Mouse (Mus musculus): ENCODE data around the gene Hspa1b.
"Not testable (repeated sequence)": the region's sequence is repeated elsewhere in the genome, so short reads cannot be mapped to it uniquely, and the experiment has no call there.

The Hspa1b gene

GRCm38 (mm10) chr17:34982328-34982727, 23.3 kb upstream of the Hspa1b start:
- in situ Hi-C loops (cut with MboI, MseI): no loop called here

DNA sequence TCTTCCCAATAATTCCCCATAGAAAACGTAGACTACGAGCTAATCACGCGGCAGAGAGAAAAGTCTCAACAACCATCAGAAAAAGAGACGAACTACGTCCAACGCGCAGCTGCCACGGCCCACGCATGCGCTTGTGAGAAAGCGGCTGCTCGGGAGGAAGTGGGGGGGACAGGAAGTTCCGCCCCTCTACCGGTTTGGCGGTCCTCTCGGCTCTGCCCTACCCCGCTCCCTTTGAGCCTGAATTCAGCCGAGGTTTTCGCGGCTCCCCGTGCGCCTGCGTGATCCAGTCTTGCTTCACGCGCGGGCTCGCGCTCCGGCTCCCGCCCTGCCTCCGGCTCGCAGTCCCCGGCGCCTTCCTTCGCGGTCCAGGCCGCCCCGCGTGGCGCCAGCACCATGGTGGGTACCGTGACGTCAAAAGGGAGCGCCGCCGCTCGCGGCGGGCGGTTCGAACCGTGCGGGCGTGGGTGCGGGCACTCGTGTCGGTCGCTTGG, 22.7 kb upstream of the Hspa1b start, which contains the start of gene Lsm2:
Gene Lsm2 (plus strand): TSS at position 173 of the 491 bp plus-strand sequence.
- in situ Hi-C loops (cut with MboI, MseI): no loop called here

DNA sequence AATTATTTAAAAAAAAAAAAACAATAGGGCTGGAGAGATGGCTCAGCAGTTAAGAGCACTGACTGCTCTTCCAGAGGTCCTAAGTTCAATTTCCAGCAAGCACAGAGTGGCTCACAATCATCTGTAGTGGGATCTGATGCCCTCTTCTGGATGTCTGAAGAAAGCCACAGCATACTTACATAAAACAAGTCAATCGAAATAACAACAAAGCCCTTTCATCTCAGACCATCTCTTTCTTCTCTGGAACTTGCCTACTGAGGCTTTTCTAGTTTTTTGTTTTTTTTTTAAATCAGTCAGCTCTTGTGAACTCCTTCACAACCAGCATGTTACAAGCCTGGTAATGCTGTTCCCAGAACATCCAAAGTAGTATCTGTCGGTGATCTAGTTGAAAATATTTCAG, 21.6 kb upstream of the Hspa1b start:
- in situ Hi-C loops (cut with MboI, MseI): no loop called here

GRCm38 (mm10) chr17:34979631-34980030, 20.6 kb upstream of the Hspa1b start:
- in situ Hi-C loops (cut with MboI, MseI): no loop called here

DNA sequence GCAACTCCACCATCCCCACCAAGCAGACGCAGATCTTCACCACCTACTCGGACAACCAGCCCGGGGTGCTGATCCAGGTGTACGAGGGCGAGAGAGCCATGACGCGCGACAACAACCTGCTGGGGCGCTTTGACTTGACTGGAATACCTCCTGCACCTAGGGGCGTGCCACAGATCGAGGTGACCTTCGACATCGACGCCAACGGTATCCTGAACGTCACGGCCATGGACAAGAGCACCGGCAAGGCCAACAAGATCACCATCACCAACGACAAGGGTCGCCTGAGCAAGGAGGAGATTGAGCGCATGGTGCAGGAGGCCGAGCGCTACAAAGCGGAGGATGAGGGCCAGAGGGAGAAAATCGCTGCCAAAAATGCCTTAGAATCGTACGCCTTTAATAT, 19.2 kb upstream of the Hspa1b start:
- in situ Hi-C loops (cut with MboI, MseI): no loop called here

GRCm38 (mm10) chr17:34977000-34977399, 18.0 kb upstream of the Hspa1b start:
- in situ Hi-C loops (cut with MboI, MseI): no loop called here

DNA sequence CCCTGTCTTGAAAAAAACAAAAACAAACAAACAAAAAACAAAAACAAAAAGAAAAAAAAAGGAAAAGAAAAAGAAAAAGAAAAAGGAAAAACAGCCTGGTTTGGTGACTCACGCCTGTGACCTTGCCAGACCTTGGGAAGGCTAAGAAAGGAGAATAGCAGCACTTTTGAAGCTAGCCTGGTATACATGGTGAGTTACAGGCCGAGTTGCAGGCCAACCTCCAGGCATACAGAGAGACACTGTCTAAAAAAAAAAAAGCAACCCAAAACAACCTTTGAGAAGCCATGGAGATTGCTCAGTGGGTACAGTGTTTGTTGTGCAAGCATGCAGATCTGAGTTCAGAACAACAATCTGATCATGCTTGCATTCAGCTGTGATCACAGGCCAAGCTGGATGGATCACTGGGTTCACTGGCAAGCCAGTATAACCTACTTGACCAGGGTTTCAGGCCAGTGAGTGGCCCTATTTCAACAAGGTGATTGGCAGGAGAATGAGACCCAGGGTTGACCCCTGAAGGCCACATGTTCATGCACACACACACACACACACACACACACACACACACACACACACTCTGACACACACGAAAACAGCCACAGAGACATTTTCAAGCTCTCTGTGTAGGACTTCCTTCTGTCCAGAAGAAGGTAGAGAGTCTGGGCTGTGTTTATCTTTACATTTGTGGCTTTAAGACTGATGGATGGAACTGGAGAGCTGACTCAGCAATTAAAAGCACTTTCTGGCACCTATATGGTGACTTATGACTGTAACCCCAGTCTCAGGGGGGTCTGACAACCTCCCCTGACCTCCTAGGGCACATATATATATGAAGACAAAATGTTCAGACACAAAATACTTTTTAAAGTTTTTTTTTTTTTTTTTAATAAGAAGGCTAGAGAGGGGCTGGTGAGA, 16.8 kb upstream of the Hspa1b start:
- in situ Hi-C loops (cut with MboI, MseI): no loop called here

DNA sequence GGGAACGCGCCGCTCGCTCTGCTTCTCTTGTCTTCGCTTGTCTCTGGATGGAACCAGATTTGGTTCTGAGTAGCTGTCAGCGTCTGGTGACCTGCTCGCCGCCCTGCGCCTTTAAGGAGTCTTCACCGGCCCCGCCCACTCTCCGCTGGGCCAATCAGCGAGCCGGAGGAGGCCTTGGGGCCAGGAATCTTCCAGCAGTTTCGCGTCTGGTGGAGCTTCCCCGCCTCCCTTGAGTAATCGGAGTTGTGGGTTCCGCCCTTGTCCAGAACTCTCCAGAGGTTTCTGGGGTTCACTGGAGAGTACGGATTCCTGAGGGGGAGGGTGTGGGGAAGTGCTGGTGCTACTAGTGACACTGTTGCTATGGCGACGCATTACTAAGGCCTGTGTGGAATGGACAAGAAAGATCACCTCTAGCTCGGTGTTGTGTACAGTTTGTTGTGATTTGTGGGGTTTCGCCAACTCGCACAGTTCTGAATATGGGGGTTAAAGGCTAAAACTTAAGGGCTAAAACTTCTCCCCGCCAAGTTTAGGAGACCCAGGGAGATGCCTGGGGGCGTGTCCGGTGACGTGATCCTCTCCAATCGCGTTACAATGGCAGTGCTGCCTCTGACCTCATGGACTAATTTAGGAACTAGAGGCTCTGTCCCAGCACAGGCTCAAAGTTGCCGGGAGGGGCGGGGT, 13.2 kb upstream of the Hspa1b start, which contains the start of the genes Hspa1a and Hspa1l:
Gene Hspa1a (minus strand): TSS at position 88 of the 681 bp plus-strand sequence.
Gene Hspa1l (plus strand): TSS at position 635 of the 681 bp plus-strand sequence.
- in situ Hi-C loops (cut with MboI, MseI): not testable (repeated sequence)

GRCm38 (mm10) chr17:34971694-34972068, 12.6 kb upstream of the Hspa1b start:
- in situ Hi-C loops (cut with MboI, MseI): not testable (repeated sequence)

DNA sequence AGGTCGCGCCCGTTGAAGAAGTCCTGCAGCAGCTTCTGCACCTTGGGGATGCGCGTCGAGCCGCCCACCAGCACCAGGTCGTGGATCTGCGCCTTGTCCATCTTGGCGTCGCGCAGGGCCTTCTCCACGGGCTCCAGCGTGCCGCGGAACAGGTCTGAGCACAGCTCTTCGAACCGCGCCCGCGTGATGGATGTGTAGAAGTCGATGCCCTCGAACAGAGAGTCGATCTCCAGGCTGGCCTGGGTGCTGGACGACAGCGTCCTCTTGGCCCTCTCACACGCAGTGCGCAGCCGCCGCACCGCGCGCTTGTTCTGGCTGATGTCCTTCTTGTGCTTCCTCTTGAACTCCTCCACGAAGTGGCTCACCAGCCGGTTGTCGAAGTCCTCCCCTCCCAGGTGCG, 11.8 kb upstream of the Hspa1b start:
- in situ Hi-C loops (cut with MboI, MseI): not testable (repeated sequence)

GRCm38 (mm10) chr17:34969822-34970221, 10.8 kb upstream of the Hspa1b start, which contains the start of gene Gm20481:
Gene Gm20481, plus strand, starts transcription at chr17:34969912.
- in situ Hi-C loops (cut with MboI, MseI): not testable (repeated sequence)

DNA sequence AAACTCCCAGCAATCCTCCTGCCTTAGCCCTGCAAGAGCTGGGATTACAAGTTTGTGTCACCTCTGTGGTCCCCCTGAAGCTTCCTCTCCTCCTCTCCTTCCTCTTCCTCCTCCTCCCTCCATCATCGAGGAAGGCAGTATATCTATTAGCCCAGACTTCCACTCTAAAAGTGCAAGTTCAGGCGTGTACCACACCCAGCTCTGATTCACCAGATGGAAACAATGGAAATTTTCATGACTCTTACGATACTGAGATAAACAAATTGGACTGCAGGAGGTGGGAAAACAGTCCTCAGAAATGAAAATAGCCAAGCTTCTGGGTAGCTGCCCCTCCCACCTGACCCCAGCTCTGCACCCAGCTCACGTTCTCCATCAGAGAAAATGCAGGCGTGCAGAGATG, 6.6 kb upstream of the Hspa1b start:
- in situ Hi-C loops (cut with MboI, MseI): no loop called here

DNA sequence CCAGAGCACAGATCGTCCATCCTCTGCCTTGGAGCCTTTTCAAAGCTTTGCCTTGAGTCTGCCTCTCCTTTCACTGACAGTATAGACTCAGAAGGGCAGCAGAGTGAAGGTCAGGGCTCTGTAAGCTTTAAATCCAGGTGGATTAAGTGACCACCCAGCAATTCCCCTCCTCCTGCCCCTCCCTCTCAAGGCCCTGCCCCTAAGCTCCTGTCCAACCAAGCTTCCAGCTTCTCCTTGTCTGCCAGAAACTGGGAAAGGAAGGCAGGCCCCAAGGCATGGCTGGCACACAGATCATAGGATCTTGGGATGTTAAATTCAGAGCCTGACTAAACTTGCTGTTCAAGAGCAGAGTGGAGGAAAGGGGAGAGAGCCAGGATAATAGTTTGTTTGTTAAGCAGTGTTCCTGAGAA, 5.6 kb upstream of the Hspa1b start:
- in situ Hi-C loops (cut with MboI, MseI): no loop called here

DNA sequence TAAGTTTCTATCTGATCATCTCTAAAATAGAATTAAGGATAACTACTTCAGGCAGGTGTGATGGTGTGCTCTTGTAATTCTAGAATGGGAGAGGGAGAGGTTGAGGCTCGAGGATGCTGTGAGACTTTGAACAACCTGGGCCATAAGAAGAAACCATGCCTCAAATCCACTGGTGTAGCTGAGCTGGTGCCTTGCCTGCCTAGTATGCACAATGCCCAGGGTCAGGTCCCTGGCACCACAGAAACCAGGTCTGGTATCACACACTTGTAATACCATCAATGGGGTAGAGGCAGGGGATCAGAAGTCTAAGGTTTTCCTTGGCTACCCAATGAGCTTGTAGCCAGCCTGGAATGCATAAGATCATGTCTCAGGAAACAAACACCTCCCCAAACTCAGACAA, 3.8 kb upstream of the Hspa1b start:
- in situ Hi-C loops (cut with MboI, MseI): no loop called here

DNA sequence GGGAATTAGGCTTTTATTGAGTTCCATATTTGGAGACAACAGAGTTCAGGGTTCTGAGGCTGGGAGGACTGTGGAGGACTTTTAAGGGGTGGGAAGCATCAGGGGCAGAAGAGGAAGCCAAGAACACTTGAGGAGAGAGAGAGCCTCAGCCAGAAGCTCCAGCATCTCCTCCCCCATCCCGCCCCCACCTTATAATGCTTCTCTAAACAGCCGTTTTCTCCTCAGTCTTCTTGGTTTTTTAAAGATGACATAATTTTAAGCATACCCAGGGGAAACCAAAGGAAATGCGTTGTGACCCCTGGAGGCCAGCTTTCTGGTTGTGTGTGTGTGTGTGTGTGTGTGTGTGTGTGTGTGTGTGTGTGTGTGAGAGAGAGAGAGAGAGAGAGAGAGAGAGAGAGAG, 3.1 kb upstream of the Hspa1b start:
- in situ Hi-C loops (cut with MboI, MseI): no loop called here

- in situ Hi-C loops (cut with MboI, MseI): no loop called here
Observed at GRCm38 (mm10) chr17:34960702-34961493, 1.9 kb upstream of the Hspa1b start.

- in situ Hi-C loops (cut with MboI, MseI): no loop called here
Observed at GRCm38 (mm10) chr17:34959881-34960515, 960 bp upstream of the Hspa1b start.

GRCm38 (mm10) chr17:34958734-34959129, 306 bp downstream of the Hspa1b start:
- in situ Hi-C loops (cut with MboI, MseI): not testable (repeated sequence)

GRCm38 (mm10) chr17:34957966-34958365, 1.1 kb downstream of the Hspa1b start:
- in situ Hi-C loops (cut with MboI, MseI): not testable (repeated sequence)

GRCm38 (mm10) chr17:34957291-34957690, 1.7 kb downstream of the Hspa1b start:
- in situ Hi-C loops (cut with MboI, MseI): not testable (repeated sequence)

- in situ Hi-C loops (cut with MboI, MseI): no loop called here
Observed at GRCm38 (mm10) chr17:34956340-34956739, 2.7 kb downstream of the Hspa1b start.
